Mouse (Mus musculus) ovary, postnatal 14 days (tissue): ENCODE measurements around the gene Pold4.
"Not testable (repeated sequence)": the region's sequence is repeated elsewhere in the genome, so short reads cannot be mapped to it uniquely, and the experiment has no call there.

Experiments
- DNase-seq: peaks from one replicate; pipeline ENCODE4 v3.0.0; 2022; ENCODE audit warnings: low spot score

Gene Pold4

DNA sequence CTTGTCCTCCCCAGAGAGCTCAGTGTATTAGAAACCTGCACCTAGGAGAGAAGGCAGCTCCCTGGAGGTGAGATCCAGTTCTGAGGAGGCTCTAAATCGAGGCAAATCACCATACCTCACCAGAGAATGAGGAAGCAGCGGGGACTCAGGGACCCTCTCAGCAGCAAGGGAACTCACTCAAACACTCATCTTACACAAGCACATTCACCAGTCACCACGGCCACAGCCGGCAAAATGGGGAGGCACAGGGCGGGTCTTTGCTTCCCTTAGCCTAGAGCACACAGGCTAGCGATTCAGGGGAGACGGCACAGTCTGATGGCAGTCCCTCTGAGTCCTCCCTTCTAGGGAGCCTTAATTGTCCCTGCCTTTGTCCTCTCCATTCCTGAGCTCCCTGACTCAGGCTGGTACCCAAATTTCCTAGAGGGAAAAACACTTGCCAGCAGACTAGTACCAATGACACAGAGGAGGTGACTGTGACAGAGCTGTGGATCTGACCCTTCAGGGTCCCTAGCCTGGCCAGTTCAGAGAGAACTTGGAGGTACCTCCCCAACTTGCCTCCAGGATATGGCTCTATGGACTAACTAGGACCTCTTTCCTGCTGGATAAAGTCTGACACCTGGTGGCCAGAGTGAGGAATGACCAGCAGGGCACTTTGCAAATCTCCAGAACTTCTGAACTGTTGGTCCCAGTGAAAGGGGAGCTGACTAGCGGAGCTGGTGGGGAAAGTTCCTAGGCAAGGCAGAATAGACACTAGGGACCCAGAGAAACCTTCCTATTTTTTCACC is 3.6 kb upstream of the Pold4 start:
- peak; percentile 77 for DNase-seq

DNA sequence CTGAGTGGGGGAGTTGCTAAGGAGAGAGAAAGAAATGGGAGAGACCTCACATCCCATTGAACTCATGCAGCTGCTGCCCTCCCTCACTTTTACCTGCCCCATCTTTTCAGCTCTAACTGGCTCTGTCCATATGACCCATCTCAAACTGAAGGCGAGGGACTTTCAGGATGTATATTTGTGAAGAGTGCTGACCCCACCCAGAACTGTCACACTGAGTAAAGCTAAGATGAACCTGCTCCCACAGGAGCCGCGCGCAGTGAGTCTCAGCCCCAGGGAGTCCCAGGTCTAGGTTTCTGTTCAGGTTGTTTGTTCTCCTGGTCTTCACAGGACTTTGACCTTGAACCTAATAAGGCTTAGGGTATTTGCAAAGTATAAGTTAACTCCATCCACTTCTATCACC is 2.8 kb upstream of the Pold4 start:
- no peak for DNase-seq

DNA sequence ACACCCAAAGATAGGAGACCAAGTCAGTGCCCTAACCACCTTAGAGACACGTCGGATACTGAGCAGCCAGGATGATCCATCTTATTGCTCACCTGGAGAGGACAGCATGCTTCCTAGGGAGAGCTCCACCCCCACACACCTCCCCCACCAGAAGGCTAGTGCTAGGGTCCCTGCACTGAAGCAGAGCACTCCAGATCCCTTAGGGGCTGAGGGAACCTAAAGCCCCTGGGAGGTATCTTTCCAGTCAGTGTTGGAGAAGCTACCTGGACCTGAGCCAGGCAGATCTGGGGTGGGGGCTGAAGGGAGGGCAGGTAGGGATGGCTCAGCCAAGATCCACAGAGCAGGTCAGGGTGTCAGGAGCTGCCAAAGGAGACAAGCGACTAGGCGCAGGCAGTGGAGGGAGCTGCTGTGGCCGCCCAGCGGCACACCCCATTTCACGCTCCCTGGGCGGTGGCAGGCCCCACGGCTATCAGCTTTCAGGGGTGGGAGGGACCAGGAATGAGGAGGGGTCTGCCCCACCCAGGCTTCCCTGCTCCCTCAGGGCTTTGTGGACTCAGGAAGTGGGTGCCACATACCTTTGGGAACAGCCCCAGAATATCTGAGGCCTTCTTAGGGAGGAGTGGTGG is 2.1 kb upstream of the Pold4 start:
- no peak for DNase-seq

DNA sequence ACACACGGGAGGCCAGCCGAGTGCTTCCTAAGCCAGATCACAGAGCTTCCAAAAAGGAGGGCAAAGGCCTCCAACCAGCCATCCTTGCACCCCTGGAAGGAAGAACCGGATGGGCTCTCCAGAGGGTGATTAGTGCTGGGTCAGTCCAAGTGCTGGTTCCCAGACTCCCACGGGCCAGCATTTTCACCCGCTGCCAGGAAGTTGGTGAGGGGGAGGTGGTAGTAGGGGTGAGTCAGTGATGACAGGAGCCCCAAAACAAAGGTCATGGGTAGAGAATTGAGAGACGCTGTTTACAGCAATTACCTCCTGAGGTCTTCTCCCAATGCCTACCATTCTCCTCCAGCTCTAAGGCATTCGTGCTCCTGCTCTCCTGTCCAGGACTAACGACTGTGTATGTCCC is 1.3 kb upstream of the Pold4 start:
- no peak for DNase-seq

DNA sequence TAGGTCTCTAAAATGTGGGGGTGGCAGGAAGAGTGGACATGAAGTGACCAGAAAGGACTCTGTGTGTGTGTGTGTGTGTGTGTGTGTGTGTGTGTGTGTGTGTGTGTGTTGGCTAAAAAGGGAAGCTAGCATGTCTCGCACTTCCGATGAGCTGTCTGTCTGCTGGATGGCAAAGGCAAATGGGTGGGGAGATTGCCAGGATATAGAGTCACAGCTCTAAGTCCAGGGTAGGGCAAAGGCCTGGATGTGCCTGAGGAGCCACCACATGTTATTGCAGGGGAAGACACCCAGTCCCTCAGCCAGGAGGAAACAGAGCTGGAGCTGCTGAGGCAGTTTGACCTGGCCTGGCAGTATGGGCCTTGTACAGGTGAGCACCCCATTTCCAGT is 480 bp downstream of the Pold4 start:
- no peak for DNase-seq

DNA sequence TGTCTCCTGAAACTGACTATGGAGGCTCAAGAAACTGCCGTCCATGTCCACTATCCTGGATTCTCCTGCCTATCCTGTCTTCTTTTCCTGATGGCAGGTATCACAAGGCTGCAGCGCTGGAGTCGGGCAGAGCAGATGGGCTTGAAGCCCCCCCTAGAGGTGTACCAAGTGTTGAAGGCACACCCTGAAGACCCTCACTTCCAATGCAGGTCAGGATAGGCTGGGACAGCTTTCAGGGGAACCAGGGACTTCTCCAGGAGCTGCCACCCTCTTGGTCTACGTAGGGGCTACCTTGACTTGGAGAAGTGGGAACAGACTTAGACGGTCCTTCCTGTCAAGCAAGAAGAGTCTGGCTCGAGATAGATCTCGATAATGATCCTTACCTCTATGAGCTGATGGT is 952 bp downstream of the Pold4 start:
- DNase-seq, result no peak

- DNase-seq, result no peak
These were observed 2.8 kb downstream of the Pold4 start for GRCm38 (mm10) chr19:4234548-4234947.

GRCm38 (mm10) chr19:4240247-4240668 is 8.6 kb downstream of the Pold4 start:
- DNase-seq, result no peak

- no peak for DNase-seq
These were observed 10.7 kb downstream of the Pold4 start for GRCm38 (mm10) chr19:4242416-4242815.

DNA sequence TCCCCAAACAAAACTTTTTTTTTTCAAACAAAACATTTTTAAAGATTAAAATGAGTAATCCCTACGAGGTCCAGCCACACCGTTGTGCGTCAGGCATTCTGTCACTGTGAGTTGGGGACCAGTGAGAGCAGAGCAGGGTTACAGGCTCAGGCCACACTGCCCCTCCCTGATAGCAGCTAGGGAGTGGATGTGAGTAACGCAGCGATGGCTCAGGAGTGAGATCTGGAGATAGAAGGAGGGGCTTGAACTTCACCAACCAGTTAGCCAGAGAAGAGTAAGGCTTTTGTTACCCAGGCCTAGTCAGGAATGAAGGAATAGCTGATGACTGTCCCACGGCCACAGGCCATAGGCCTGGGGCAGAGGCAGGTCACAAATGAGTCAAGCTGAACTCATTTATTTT is 13.1 kb downstream of the Pold4 start:
- DNase-seq, result no peak

DNA sequence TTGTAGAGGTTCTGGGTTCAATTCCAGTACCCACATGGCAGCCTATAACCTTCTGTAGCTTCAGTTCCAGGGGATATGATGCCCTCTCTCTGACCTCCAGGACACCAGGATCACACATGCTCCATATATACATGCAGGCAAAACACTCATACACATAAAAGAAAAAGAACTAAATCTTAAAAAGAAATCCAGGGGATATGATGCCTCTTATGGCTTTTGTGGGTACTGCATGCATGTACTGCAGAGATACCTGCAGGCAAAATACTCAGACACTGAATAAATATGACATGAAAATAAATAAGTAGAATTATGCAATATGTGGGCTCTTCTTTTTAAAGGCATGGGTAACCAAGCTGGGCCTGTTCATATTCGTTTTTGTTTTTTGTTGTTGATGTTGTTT is 15.3 kb downstream of the Pold4 start:
- DNase-seq, result no peak

DNA sequence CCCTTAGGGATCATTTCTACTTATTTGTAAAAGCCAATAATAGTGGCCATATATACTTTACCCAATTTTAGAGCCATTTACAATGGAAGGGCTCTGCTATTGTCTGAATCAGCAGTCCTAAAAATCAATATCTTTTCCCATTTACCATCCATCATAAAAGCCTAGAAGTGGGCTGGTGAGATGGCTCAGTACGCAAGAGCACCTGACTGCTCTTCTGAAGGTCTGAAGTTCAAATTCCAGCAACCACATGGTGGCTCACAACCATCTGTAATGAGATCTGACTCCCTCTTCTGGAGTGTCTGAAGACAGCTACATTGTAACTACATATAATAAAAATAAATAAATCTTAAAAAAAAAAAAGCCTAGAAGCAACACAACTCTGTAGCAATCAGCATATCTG is 17.0 kb downstream of the Pold4 start:
- not testable (repeated sequence) for DNase-seq

DNA sequence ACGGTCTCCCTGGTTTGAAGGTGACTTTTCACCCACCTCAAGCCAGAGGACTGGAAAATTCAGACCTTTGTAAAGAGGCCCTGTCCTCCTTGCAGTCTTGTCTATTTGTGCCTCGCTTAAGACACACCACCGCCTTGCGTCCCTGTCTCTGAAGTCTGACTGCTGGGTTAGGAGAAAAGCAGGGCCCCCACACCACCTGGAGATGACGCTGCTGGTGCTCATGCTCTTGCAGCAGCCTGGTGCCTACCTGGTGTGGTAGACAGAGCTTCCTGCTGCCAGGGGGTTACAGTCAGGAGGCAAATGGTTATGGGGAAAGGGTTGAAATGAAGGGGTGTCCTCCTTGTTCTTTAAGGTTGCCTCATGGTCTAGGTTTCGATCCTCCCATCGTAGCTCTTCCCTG is 22.5 kb downstream of the Pold4 start:
- no peak for DNase-seq

DNA sequence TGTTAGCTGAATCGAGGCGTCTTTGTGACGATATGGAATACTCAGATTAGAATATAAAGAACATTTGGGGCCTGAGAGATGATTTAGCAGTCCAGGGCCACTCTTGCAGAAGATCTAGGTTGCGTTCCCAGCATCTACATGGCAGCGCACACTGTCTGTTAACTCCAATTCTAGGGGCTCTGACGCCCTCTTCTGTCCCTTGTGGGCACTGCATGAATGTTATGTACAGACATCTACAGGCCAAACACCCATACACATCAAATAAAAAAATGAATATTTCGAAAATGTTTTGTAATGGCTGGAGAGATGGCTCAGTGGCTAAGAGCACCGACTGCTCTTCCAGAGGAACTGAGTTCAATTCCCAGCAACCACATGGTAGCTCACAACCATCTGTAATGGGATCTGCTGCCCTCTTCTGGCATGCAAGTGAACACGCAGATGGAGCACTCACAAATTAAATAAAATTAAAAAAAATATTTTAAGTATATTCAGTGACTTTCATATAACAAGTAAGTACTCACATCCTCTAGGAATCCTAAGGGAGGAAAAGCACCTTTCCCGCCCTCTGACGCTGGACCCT is 24.0 kb downstream of the Pold4 start:
- DNase-seq, result no peak

DNA sequence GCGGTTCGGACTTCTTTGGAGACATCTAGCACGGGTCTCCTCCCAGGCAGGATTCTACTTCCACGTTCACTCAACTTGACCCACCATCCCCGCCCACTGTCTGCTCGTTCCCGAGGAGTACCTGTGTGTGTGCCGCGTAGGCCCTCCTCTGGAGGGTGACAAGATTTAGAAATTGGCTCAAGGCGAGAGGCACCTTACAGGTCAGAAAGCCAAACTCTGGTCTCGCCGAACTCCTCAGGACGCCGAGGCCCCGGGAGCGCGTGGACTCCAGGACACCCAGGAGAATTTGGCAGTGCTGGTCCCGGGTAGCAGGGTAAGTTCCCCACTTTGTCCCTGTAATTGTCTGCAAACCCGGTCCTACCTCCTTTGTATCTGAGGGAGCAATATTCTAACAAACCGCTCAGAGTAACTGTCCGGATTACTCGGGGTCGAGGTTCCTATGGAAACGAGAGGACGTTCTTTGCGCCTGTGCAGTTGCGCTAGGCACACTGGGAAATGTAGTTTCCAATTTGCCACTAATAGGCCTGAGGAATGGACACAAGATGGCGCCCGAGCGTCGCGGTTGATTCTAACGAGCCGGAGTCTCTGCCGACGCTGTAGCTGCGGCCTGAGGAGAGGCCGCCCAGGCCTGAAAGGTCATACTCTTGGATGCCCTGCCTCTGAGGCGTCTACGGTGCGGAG is 25.7 kb downstream of the Pold4 start:
- DNase-seq, result peak; percentile 86

DNA sequence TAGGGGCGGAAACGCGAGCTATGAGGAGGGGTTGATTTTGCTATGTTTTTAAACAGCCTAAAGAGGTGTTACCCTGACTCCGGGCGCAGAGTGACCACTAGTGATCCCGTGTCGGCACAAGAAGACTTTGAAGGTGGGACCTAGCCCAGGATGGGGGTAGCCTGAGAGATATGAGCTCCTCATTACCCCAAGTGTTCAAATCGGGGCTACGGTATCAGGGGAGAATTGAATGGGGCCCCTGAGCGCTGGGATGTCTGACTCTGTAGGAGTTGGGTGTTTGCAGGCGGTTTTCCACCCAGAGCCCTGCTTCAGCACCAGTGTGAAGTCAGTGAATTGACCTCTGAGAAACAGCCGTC is 26.2 kb downstream of the Pold4 start:
- DNase-seq, result no peak

DNA sequence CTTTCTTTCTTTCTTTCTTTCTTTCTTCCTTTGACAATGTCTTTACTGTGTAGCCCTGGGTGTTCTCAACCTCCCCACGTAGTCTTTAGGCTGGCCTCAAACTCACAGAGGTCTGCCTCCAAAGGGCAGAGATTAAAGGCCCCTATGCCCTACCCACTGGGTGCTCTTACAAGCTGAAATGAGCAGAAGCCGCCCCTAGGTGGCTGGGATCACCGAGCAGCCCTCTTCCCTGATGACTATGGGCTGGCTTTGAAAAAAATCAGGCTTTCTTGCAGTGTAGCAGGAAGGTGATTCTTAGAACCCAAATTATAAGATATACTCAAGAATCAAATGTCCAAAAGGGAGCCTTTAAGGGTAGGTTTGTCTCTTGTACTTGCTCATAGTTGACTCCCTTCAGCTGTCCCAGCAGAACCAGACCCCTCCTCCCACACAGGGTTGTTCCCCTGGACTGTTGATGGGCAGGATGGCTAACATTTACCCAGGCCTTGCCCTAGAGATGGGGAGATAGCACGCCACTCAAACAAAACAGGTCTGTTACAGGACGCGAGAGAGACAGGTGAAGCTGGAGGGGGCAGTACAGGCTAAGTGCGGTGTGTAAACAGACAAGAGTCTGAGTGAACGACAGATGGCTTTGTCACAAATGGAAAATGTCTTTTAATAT is 29.5 kb downstream of the Pold4 start:
- DNase-seq, result no peak

GRCm38 (mm10) chr19:4262756-4263155 is 31.1 kb downstream of the Pold4 start:
- DNase-seq, result no peak

- no peak for DNase-seq
These were observed 32.0 kb downstream of the Pold4 start for GRCm38 (mm10) chr19:4263702-4264101.

DNA sequence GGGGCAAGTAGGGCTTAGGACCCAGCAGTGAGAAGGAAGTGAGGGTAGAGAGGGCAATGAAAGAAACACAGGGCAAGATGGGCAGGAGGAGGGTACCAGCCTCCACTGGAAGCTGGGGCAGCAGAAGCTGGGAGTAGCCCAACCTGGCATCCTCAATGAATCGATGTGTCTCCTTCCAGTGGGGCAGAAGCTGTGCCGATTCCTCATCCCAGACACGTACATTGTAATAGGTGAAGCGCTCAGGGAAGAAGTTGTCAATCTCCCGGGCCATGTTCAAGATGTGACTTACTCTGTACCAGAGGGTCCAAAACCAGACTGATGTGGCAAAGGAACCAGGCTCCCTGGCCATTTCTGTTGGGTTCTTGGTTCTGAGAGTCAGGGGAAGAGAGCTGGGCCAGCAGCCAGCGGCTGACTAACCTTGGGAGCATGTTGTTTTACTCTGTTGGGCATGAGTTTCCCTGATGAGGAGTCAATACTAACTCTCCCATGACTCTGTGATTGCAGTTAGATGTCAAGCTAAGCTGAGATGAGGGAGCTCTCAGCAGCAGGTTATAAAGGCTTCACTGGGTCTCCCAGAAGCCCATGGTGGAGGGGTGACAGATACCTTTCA is 32.6 kb downstream of the Pold4 start:
- no peak for DNase-seq

GRCm38 (mm10) chr19:4265956-4266355 is 34.3 kb downstream of the Pold4 start:
- no peak for DNase-seq
